Mouse (Mus musculus) limb, embryonic 13.5 days (tissue): ENCODE measurements around the gene Col17a1. TPM values are rescaled to one million over a fixed set of nuclear protein-coding genes. Genes with fewer than 3 reads are reported as not detected.

Experiments
- ATAC-seq: fragments of 200-750 bp; cut with Nextera tagmentation; 2 replicates; pipeline ENCODE4 v1.8.0; 2017; ENCODE audit warnings: low read depth, moderate number of reproducible peaks, moderate TSS enrichment; ENCODE audit not compliant: low FRiP score
- H3K27ac ChIP-seq: fragments of 300-500 bp; sonication (generic); 2 replicates; pipeline ENCODE4 v1.5.1; 2015; ENCODE audit warnings: inconsistent platforms, mild to moderate bottlenecking, moderate library complexity
- H3K27me3 ChIP-seq: fragments of 300-500 bp; sonication (generic); 2 replicates; pipeline ENCODE4 v1.6.1; 2015; ENCODE audit warnings: mild to moderate bottlenecking, inconsistent platforms
- H3K36me3 ChIP-seq: fragments of 300-500 bp; sonication (generic); 2 replicates; pipeline ENCODE4 v1.6.1; 2015; ENCODE audit warnings: inconsistent platforms, mild to moderate bottlenecking, moderate library complexity
- H3K4me1 ChIP-seq: fragments of 300-500 bp; sonication (generic); 2 replicates; pipeline ENCODE4 v1.6.1; 2015; ENCODE audit warnings: inconsistent platforms
- H3K4me2 ChIP-seq: fragments of 300-500 bp; sonication (generic); replicated peaks from 2 replicates; pipeline ENCODE4 v1.6.1; 2015; ENCODE audit warnings: inconsistent platforms, mild to moderate bottlenecking, moderate library complexity
- H3K4me3 ChIP-seq: fragments of 300-500 bp; sonication (generic); 2 replicates; pipeline ENCODE4 v1.5.1; 2015; ENCODE audit warnings: moderate library complexity, mild to moderate bottlenecking, inconsistent platforms
- H3K9ac ChIP-seq: fragments of 300-500 bp; sonication (generic); 2 replicates; pipeline ENCODE4 v1.6.1; 2015; ENCODE audit warnings: mild to moderate bottlenecking, inconsistent platforms
- H3K9me3 ChIP-seq: fragments of 300-500 bp; sonication (generic); 2 replicates; pipeline ENCODE4 v1.6.1; 2016; ENCODE audit warnings: inconsistent platforms
- WGBS: fragments of 180-500 bp; shearing (Covaris S2); methylation state at CpG from one replicate; pipeline ENCODE4 v1.1.7; 2015; 5-methylcytosine and 5-hydroxymethylcytosine counted together
- polyA plus RNA-seq: library from polyadenylated mRNA; unstranded; fragments of >200 nt; fragmentation: Nextera tagmentation; extraction: Ambion mirVana; gene quantifications from 2 replicates; pipeline ENCODE4 v1.2.1, GENCODE M21; 2015

Col17a1 gene
- polyA plus RNA-seq, 1 experiment from 2014 or later: 12.4 TPM

DNA sequence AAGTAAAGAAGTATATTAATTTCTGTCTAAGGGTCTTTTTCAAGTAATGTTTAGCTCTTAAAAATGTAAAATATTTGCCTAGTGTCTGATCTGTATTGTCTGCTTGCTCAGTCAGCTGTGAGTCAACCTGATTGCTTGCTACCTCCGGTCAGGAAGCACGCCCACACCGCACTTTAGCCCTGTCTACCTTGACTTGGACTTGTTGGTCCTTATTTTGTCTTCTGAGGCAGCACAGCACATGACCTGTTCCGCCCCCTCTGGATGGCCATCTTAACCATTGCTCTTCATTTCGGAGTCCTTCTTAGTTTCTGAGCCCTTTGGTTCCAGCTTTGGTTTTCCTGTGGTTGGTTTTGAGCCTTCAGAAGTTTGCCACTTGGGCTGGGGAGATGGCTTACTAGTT, 60.1 kb downstream of the Col17a1 start:
- Histone ChIP-seq H3K27ac (no peak overlapping the region), H3K27me3 (no peaks in the 10 kb centered on the region), H3K9ac (no peak overlapping the region), H3K4me2 (no peak overlapping the region), H3K4me1 (no peaks in the 10 kb centered on the region), H3K4me3 (no peak overlapping the region), H3K9me3 (no peaks in the 10 kb centered on the region), H3K36me3 (peaks cover 31% of the 10 kb centered on the region)
- no peak for ATAC-seq
- 95% methylated on average over 5 of the region's 5 CpGs for whole genome bisulfite sequencing

DNA sequence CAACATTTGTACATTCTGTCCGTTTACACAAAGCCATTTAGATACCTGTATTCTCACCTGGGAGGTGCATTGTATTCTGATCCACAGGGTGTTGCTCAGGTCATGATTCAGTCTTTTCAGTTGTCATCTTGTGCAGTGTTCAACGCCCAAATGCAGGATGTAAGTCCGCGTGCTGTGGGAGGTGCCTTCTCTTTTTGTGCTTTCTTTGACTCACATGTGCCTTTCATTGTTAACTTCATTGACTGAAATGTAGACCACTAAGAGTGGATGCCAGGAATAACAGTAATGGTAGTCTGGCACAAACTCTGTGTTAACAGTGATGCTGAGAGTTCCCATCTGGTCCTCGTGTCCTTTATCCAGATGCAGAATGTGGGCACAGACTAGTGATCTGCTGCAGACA, 61.5 kb downstream of the Col17a1 start:
- Histone ChIP-seq H3K27ac (no peak overlapping the region), H3K9ac (no peak overlapping the region), H3K36me3 (peaks cover 31% of the 10 kb centered on the region), H3K4me1 (no peaks in the 10 kb centered on the region), H3K4me2 (no peak overlapping the region), H3K4me3 (no peak overlapping the region), H3K27me3 (no peaks in the 10 kb centered on the region), H3K9me3 (no peaks in the 10 kb centered on the region)
- ATAC-seq: no peak
- WGBS: 82% methylated on average over 5 of the region's 5 CpGs

DNA sequence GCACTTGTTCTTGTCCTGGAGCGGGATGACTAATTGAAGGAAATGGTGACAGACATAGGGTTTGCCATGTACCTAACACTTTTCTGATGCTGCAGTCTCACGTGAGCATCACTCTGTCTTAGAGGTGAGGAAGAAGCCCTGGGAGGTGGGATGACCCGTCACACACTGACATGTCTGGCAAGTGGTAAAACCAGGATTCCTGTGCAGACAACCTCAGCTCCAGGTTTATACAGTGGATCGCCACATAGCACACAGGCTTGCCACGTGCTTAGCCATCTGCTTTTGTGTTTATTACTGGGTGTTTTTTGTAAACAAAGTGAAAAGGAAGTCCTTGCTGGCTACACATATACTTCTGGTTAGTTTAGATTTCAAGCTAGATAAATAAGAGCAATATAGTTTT, 62.8 kb downstream of the Col17a1 start:
- WGBS: 69% methylated on average over 5 of the region's 5 CpGs
- no peaks in the 10 kb centered on the region for H3K27me3 ChIP-seq

DNA sequence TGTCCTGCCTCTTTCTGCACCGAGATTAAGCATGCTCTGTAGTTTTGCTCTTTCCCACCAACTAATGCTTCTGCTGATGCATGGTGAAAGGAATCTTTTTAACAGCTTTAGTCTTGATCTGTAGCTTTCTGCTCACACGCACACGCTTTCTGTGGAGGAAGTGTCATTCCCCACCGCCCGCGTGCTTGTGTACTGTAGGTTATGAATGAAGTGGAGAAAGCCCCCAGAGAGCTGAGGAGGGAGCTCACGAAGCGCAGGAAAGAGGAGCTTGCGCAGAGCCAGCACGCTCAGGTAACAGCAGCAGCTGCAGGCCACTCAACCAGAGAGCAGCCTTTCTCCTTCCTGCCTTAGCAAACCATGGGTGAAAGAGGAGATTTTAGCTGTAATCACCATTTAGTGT, 64.4 kb downstream of the Col17a1 start:
- 85% methylated on average over 10 of the region's 10 CpGs for WGBS
- H3K27ac ChIP-seq: no peak overlapping the region
- no peak for ATAC-seq
- peaks cover 51% of the 10 kb centered on the region for H3K36me3 ChIP-seq
- no peaks in the 10 kb centered on the region for H3K4me1 ChIP-seq
- no peak overlapping the region for H3K9ac ChIP-seq
- H3K27me3 ChIP-seq: no peaks in the 10 kb centered on the region
- H3K4me2 ChIP-seq: no peak overlapping the region
- no peak overlapping the region for H3K4me3 ChIP-seq
- H3K9me3 ChIP-seq: no peaks in the 10 kb centered on the region

More for the DNA sequence above, 62.8 kb downstream of the Col17a1 start:
- Histone ChIP-seq H3K36me3 (peaks cover 37% of the 10 kb centered on the region), H3K4me2 (no peak overlapping the region), H3K27ac (no peak overlapping the region), H3K9ac (no peak overlapping the region), H3K9me3 (no peaks in the 10 kb centered on the region), H3K4me1 (no peaks in the 10 kb centered on the region), H3K4me3 (no peak overlapping the region)
- ATAC-seq: no peak

DNA sequence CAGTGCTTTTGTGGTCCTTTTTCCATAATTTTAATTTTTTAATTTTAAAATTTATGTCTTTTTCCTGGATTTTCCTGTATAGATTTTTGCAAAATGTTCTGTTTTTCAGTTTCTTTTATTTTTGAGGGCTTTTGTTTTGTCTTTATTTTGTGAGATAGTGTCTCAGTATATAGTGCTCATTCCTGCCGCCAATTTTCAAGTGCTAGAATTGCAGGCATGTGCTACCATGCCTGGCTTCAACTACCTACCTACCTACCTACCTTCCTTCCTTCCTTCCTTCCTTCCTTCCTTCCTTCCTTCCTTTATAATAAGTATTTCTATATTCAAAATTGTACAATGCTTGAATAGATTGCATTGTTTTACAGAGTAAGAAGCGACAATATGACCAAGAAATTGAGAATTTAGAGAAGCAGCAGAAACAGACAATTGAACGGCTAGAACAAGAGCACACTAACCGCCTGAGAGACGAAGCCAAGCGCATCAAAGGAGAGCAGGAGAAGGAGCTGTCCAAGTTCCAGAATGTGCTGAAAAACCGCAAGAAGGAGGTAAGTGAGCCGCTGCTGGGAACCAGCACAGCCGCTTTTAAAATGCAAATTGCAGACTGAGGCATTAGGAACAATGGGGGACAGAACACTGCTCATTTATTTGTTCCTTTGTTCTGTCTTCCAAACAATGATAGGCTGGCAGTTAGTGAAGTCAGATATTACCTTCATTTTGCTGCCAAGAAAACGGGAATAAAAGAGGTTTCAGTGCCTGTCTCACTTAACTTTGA, 66.8 kb downstream of the Col17a1 start:
- Histone ChIP-seq H3K27ac (no peak overlapping the region), H3K4me1 (no peaks in the 10 kb centered on the region), H3K4me3 (no peak overlapping the region), H3K36me3 (peaks cover 61% of the 10 kb centered on the region), H3K9me3 (no peaks in the 10 kb centered on the region), H3K4me2 (no peak overlapping the region), H3K9ac (no peak overlapping the region), H3K27me3 (no peaks in the 10 kb centered on the region)
- WGBS: 63% methylated on average over 10 of the region's 10 CpGs
- no peak for ATAC-seq

DNA sequence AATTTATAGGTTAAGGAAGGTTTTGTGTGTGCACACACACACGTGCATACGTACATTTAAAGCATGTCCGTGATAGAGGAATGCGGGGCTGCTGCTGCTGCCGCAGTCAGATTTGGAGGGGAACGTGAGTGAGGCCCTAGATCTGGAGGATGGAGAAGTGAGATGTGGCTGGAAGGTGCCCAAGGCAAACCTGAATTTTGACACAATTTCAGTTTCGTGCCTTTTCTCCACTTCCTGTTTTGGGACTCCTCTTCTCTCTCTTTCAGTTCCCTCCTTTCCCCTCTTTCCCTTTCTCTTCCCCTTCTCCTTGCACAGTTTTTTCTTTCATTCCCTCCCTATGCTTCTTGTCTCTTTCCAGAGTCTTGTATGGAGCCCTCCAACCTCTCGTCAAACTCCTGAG, 70.4 kb downstream of the Col17a1 start:
- 84% methylated on average over 8 of the region's 8 CpGs for WGBS
- no peak overlapping the region for H3K9ac ChIP-seq
- no peak overlapping the region for H3K27ac ChIP-seq
- no peaks in the 10 kb centered on the region for H3K4me1 ChIP-seq
- H3K36me3 ChIP-seq: peaks cover 80% of the 10 kb centered on the region
- H3K9me3 ChIP-seq: 0 out of 2 replicates have a peak, but pooled peaks cover 3% of the 10 kb centered on the region
- ATAC-seq: no peak
- H3K27me3 ChIP-seq: no peaks in the 10 kb centered on the region
- H3K4me2 ChIP-seq: no peak overlapping the region
- H3K4me3 ChIP-seq: no peak overlapping the region

DNA sequence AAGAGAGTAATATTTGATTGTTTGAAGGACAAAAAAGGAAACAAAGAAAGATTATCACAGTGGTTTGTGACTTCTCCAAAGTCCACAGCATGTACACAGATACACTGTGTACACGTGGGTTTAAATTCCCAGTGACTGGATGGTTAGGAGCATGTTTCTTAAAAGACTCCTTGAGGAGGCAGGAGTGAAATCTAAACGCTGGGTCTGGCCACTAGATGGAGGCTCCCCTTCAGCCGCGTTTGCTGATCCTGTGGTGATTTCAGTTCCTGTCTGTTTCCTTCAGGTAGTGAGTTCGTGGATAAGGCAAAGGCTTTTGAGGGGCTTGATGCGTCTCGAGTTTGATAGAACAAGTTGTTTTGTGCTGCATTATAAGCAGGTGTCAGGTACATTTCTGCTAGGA, 78.5 kb downstream of the Col17a1 start:
- no peak for ATAC-seq
- H3K36me3 ChIP-seq: peaks cover 39% of the 10 kb centered on the region
- no peaks in the 10 kb centered on the region for H3K4me1 ChIP-seq
- no peaks in the 10 kb centered on the region for H3K27me3 ChIP-seq
- H3K9ac ChIP-seq: no peak overlapping the region
- WGBS: 54% methylated on average over 7 of the region's 7 CpGs
- no peak overlapping the region for H3K4me3 ChIP-seq
- H3K9me3 ChIP-seq: 0 out of 2 replicates have a peak, but pooled peaks cover 3% of the 10 kb centered on the region
- no peak overlapping the region for H3K4me2 ChIP-seq
- H3K27ac ChIP-seq: no peak overlapping the region

DNA sequence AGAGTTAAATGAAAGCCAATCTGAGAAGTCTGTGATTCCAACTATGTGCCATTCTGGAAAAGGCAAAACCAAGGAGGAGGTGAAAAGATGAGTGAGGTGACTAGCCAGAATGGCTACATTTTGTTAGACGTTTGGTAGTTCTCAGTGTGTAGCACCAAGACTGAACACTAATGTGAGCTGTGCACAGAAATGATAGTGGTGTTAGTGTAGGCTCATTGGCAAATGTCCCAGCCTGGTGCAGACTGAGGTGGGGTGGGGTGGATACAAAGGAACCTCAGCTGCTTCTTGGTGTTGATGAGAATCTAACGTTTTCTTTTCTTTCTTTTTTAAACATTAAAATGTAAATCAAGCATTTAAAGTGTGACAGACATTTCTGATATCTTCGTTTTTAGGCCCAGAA, 83.4 kb downstream of the Col17a1 start:
- Histone ChIP-seq H3K4me2 (no peak overlapping the region), H3K9me3 (no peaks in the 10 kb centered on the region), H3K4me3 (no peak overlapping the region), H3K27ac (no peak overlapping the region), H3K9ac (no peak overlapping the region), H3K27me3 (no peaks in the 10 kb centered on the region), H3K4me1 (no peaks in the 10 kb centered on the region), H3K36me3 (peaks cover 6% of the 10 kb centered on the region)
- no peak for ATAC-seq
- WGBS: 62% methylated on average over 3 of the region's 3 CpGs

Other genes starting within 250 kb of the Col17a1 start
- gene Sh3pxd2a, start 227.7 kb downstream of the Col17a1 start, polyA plus RNA-seq: 8.9 and 10.1 TPM in 2 replicates
- gene Stn1, start 154.6 kb downstream of the Col17a1 start, polyA plus RNA-seq: 55.5 and 58.0 TPM in 2 replicates
- 9.2 and 10.6 TPM in 2 replicates for gene Slk, start 112.4 kb downstream of the Col17a1 start, polyA plus RNA-seq
- gene Sfr1, start 39.6 kb upstream of the Col17a1 start, polyA plus RNA-seq: 282 and 301 TPM in 2 replicates
- 177 and 181 TPM in 2 replicates for gene Gsto1, start 162.9 kb upstream of the Col17a1 start, polyA plus RNA-seq
- gene Gsto2, start 173.4 kb upstream of the Col17a1 start, polyA plus RNA-seq: 1.3 and 1.7 TPM in 2 replicates
- gene Cfap43, start 227.2 kb upstream of the Col17a1 start, polyA plus RNA-seq: 0.08 and 0.09 TPM in 2 replicates
- 24.3 and 26.6 TPM in 2 replicates for gene Itprip, start 227.2 kb upstream of the Col17a1 start, polyA plus RNA-seq
- gene Cfap58, start 245.6 kb upstream of the Col17a1 start, polyA plus RNA-seq: 0.05 TPM in 1 of 2 replicates, not detected in the other